Mouse (Mus musculus): ENCODE measurements around the gene Zfp784. TPM values are rescaled to one million over a fixed set of nuclear protein-coding genes. Genes with fewer than 3 reads are reported as not detected.

The Zfp784 gene
- polyA plus RNA-seq, 1 experiment from 2014 or later: 10.8 TPM

DNA sequence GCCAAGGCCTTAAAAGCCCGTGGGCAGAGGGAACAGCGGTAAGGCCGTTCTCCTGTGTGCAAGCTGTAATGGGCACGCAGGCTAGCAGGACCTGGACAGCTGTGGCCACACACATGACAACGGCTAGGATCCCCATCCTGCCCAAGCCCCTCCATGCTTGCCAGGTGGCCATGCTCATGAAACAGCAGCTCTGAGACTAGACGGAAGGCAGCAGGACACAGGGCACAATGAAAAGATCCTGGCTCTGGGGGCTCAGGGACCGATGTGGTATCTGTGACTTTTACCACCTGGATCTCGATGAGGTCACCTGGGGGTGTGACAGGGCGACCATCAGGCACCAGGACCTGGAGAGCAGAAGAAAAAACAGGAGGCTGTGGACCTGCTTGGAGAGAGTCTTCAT is 2.1 kb downstream of the Zfp784 start:
- ATAC-seq: no peak
- Histone ChIP-seq H3K4me1 (ENCODE audit: control insufficient read depth, insufficient read depth, low read length) (peaks cover 7% of the 10 kb centered on the region; the same call in 1 of the 2 replicates), H3K4me3 (ENCODE audit: low read depth, low read length) (no peak overlapping the region), H3K27me3 (ENCODE audit: control insufficient read depth, insufficient read depth, low read depth, low read length) (no peaks in the 10 kb centered on the region), H3K9me3 (replicated peaks; ENCODE audit: control insufficient read depth, low read length, poor library complexity, severe bottlenecking) (peaks cover 2% of the 10 kb centered on the region), H3K4me2 (ENCODE audit: low read length) (no peak overlapping the region), H3K36me3 (ENCODE audit: control insufficient read depth, insufficient read depth, low read length) (peaks cover 18% of the 10 kb centered on the region), H3K27ac (ENCODE audit: low read length) (no peak overlapping the region), H3K9ac (ENCODE audit: low read depth, low read length) (no peak overlapping the region)
- WGBS: 96% methylated on average over 9 of the region's 9 CpGs

DNA sequence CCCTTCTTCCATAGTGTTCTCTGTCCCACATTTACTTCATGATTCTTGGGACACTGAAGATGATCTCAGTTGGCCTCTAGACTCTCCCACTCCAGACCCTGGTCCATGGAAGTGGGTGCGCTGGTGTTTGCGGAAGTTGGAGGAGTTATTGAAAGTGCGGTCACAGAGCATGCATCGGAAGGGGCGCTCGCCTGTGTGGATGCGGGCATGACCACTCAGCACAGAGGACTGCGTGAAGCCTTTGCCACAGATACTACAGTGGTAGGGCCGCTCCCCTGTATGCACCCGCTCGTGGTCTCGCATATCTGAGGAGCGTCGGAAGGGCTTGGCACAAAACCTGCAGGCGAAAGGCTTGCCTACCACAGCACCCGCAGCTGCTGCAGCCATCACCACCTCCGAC is 2.6 kb downstream of the Zfp784 start:
- Histone ChIP-seq H3K27ac (ENCODE audit: low read length) (no peak overlapping the region), H3K4me1 (ENCODE audit: control insufficient read depth, insufficient read depth, low read length) (peaks cover 7% of the 10 kb centered on the region; the same call in 1 of the 2 replicates), H3K9me3 (replicated peaks; ENCODE audit: control insufficient read depth, low read length, poor library complexity, severe bottlenecking) (peaks cover 7% of the 10 kb centered on the region), H3K9ac (ENCODE audit: low read depth, low read length) (no peak overlapping the region), H3K4me3 (ENCODE audit: low read depth, low read length) (no peak overlapping the region), H3K36me3 (ENCODE audit: control insufficient read depth, insufficient read depth, low read length) (peaks cover 23% of the 10 kb centered on the region), H3K4me2 (ENCODE audit: low read length) (no peak overlapping the region), H3K27me3 (ENCODE audit: control insufficient read depth, insufficient read depth, low read depth, low read length) (no peaks in the 10 kb centered on the region)
- 95% methylated on average over 17 of the region's 17 CpGs for WGBS
- no peak for ATAC-seq

DNA sequence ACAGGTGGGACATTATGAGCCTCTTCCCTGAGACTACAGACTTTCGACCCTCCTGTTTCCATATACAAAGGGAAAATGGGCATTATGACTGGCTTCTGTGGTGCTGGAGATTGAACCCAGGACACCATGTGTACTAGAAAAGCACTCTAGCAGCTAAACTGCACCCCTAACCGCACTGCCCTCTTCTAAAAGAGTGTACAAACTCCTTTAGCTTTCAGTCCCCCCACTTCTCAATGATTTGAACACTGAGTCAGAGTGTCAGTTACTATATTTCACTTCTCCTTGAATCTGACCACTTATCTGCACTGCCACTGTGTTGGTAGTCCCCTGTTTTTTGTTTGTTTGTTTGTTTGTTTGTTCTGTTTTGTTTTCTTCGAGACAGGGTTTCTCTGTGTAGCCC is 4.4 kb downstream of the Zfp784 start, which contains the start of gene 4632433K11Rik:
Gene 4632433K11Rik (plus strand): TSS at position 301 of the 400 bp plus-strand sequence.
- ATAC-seq: no peak
- Histone ChIP-seq H3K36me3 (ENCODE audit: control insufficient read depth, insufficient read depth, low read length) (peaks cover 41% of the 10 kb centered on the region), H3K4me2 (ENCODE audit: low read length) (no peak within 1 kb of the TSS), H3K4me1 (ENCODE audit: control insufficient read depth, insufficient read depth, low read length) (peaks cover 4% of the 10 kb centered on the region; the same call in 1 of the 2 replicates), H3K9me3 (replicated peaks; ENCODE audit: control insufficient read depth, low read length, poor library complexity, severe bottlenecking) (peaks cover 14% of the 10 kb centered on the region), H3K27ac (ENCODE audit: low read length) (no peak within 1 kb of the TSS), H3K27me3 (ENCODE audit: control insufficient read depth, insufficient read depth, low read depth, low read length) (no peaks in the 10 kb centered on the region), H3K9ac (ENCODE audit: low read depth, low read length) (no peak within 1 kb of the TSS), H3K4me3 (ENCODE audit: low read depth, low read length) (no peak within 1 kb of the TSS)
- 92% methylated on average over 3 of the region's 3 CpGs for WGBS

DNA sequence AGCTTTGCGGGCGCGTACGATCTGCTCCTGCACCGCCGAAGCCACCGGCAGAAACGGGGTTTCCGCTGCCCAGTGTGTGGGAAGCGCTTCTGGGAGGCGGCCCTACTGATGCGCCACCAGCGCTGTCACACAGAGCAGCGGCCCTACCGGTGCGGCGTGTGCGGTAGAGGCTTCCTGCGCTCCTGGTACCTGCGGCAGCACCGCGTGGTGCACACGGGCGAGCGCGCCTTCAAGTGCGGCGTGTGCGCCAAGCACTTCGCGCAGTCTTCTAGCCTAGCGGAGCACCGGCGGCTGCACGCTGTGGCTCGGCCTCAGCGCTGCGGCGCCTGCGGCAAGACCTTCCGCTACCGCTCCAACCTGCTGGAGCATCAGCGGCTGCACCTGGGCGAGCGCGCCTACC is 6.8 kb downstream of the Zfp784 start:
- 78% methylated on average over 46 of the region's 46 CpGs for WGBS
- H3K4me2 ChIP-seq (ENCODE audit: low read length): no peak overlapping the region
- peaks cover 42% of the 10 kb centered on the region for H3K36me3 ChIP-seq (ENCODE audit: control insufficient read depth, insufficient read depth, low read length)

DNA sequence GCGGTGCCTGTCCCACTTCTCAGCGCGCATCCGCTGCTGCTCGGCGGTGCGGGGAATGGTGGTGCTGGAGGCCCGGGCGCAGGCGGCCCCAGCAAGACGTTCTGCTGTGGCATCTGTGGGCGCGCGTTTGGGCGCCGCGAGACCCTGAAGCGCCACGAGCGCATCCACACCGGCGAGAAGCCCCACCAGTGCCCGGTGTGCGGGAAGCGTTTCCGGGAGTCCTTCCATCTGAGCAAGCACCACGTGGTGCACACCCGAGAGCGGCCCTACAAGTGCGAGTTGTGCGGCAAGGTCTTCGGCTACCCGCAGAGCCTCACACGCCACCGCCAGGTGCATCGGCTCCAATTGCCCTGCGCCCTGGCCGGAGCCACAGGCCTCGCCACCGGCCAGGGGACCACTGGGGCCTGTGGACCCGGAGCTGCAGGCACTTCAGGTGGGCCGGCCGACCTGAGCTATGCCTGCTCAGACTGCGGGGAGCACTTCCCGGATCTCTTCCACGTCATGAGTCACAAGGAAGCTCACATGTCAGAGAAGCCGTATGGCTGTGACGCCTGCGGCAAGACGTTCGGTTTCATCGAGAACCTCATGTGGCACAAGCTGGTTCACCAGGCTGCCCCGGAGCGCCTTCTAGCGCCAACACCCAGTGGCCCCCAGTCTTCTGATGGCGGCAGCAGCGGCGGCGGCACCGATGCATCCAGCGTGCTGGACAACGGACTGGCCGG is 7.5 kb downstream of the Zfp784 start:
- H3K27me3 ChIP-seq (ENCODE audit: control insufficient read depth, insufficient read depth, low read depth, low read length): no peaks in the 10 kb centered on the region
- no peaks in the 10 kb centered on the region for H3K4me1 ChIP-seq (ENCODE audit: control insufficient read depth, insufficient read depth, low read length)
- 85% methylated on average over 63 of the region's 63 CpGs for WGBS
- no peak overlapping the region for H3K4me3 ChIP-seq (ENCODE audit: low read depth, low read length)
- peaks cover 44% of the 10 kb centered on the region for H3K36me3 ChIP-seq (ENCODE audit: control insufficient read depth, insufficient read depth, low read length)
- no peak overlapping the region for H3K9ac ChIP-seq (ENCODE audit: low read depth, low read length)
- H3K27ac ChIP-seq (ENCODE audit: low read length): no peak overlapping the region
- peaks cover 14% of the 10 kb centered on the region for H3K9me3 ChIP-seq (replicated peaks; ENCODE audit: control insufficient read depth, low read length, poor library complexity, severe bottlenecking)
- no peak overlapping the region for H3K4me2 ChIP-seq (ENCODE audit: low read length)
- no peak for ATAC-seq

More for the DNA sequence above, 6.8 kb downstream of the Zfp784 start:
- Histone ChIP-seq H3K27me3 (ENCODE audit: control insufficient read depth, insufficient read depth, low read depth, low read length) (no peaks in the 10 kb centered on the region), H3K9ac (ENCODE audit: low read depth, low read length) (no peak overlapping the region), H3K4me3 (ENCODE audit: low read depth, low read length) (no peak overlapping the region), H3K4me1 (ENCODE audit: control insufficient read depth, insufficient read depth, low read length) (no peaks in the 10 kb centered on the region), H3K9me3 (replicated peaks; ENCODE audit: control insufficient read depth, low read length, poor library complexity, severe bottlenecking) (peaks cover 14% of the 10 kb centered on the region), H3K27ac (ENCODE audit: low read length) (no peak overlapping the region)
- no peak for ATAC-seq

DNA sequence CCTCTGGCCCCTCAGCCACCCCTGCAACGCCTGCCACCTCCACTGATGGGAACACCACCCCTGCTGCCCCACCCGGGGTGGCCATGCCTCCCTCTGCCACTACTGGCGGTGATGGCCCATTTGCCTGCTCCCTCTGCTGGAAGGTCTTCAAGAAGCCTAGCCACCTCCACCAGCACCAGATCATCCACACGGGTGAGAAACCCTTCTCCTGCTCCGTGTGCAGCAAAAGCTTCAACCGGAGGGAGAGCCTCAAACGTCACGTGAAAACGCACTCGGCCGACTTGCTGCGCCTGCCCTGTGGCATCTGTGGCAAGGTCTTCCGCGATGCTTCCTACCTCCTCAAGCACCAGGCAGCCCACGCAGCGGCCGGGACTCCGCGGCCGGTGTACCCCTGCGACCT is 8.3 kb downstream of the Zfp784 start:
- Histone ChIP-seq H3K4me3 (ENCODE audit: low read depth, low read length) (no peak overlapping the region), H3K9ac (ENCODE audit: low read depth, low read length) (no peak overlapping the region), H3K36me3 (ENCODE audit: control insufficient read depth, insufficient read depth, low read length) (peaks cover 44% of the 10 kb centered on the region), H3K9me3 (replicated peaks; ENCODE audit: control insufficient read depth, low read length, poor library complexity, severe bottlenecking) (peaks cover 14% of the 10 kb centered on the region), H3K4me1 (ENCODE audit: control insufficient read depth, insufficient read depth, low read length) (no peaks in the 10 kb centered on the region), H3K4me2 (ENCODE audit: low read length) (no peak overlapping the region), H3K27me3 (ENCODE audit: control insufficient read depth, insufficient read depth, low read depth, low read length) (no peaks in the 10 kb centered on the region), H3K27ac (ENCODE audit: low read length) (no peak overlapping the region)
- ATAC-seq: no peak
- 94% methylated on average over 21 of the region's 21 CpGs for WGBS

DNA sequence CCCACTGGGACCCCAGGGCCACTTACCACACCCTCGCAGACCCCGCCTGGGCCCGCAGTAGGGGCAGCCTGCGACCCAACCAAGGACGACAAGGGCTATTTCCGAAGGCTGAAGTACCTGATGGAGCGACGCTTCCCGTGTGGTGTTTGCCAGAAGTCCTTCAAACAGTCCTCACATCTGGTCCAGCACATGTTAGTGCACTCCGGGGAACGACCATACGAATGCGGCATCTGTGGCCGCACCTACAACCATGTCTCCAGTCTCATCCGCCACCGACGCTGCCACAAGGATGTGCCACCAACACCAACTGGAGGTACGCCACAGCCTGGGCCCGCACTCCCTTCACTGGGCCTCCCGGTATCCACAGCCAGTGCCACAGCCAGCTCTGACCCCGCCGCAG is 8.7 kb downstream of the Zfp784 start:
- H3K27ac ChIP-seq (ENCODE audit: low read length): no peak overlapping the region
- H3K9ac ChIP-seq (ENCODE audit: low read depth, low read length): no peak overlapping the region
- no peak for ATAC-seq
- peaks cover 44% of the 10 kb centered on the region for H3K36me3 ChIP-seq (ENCODE audit: control insufficient read depth, insufficient read depth, low read length)
- H3K9me3 ChIP-seq (replicated peaks; ENCODE audit: control insufficient read depth, low read length, poor library complexity, severe bottlenecking): peaks cover 14% of the 10 kb centered on the region
- H3K4me3 ChIP-seq (ENCODE audit: low read depth, low read length): no peak overlapping the region
- 96% methylated on average over 22 of the region's 22 CpGs for WGBS
- no peaks in the 10 kb centered on the region for H3K4me1 ChIP-seq (ENCODE audit: control insufficient read depth, insufficient read depth, low read length)
- H3K4me2 ChIP-seq (ENCODE audit: low read length): no peak overlapping the region
- H3K27me3 ChIP-seq (ENCODE audit: control insufficient read depth, insufficient read depth, low read depth, low read length): no peaks in the 10 kb centered on the region

DNA sequence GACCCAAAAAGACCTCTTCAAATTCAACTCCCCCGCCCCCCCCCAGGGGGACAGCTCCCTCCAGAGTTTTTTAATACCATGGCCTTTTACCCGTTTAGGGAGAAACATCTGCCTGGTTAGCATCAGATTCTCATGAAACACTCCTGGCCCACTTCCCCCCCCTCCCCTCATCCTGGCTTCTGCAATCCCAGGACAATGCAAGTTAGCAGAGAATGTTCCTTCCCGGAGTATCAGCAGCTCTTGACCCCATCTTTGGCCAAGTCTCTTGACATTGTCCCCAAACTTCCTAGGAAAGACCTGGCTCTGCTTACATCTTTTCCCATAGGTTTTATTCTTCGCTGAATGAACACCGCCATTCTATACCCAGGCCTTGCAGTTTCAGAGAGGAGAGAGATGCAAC is 17.0 kb downstream of the Zfp784 start:
- Histone ChIP-seq H3K27ac (ENCODE audit: low read length) (peak overlapping the region; percentile 78), H3K27me3 (ENCODE audit: control insufficient read depth, insufficient read depth, low read depth, low read length) (no peaks in the 10 kb centered on the region), H3K9me3 (replicated peaks; ENCODE audit: control insufficient read depth, low read length, poor library complexity, severe bottlenecking) (no peaks in the 10 kb centered on the region), H3K36me3 (ENCODE audit: control insufficient read depth, insufficient read depth, low read length) (peaks cover 3% of the 10 kb centered on the region; the same call in 1 of the 2 replicates), H3K4me2 (ENCODE audit: low read length) (peak overlapping the region; percentile 84), H3K4me3 (ENCODE audit: low read depth, low read length) (peak overlapping the region; percentile 56), H3K4me1 (ENCODE audit: control insufficient read depth, insufficient read depth, low read length) (peaks cover 10% of the 10 kb centered on the region), H3K9ac (ENCODE audit: low read depth, low read length) (peak overlapping the region; percentile 79)
- ATAC-seq: no peak
- WGBS: 54% methylated on average over 5 of the region's 5 CpGs

DNA sequence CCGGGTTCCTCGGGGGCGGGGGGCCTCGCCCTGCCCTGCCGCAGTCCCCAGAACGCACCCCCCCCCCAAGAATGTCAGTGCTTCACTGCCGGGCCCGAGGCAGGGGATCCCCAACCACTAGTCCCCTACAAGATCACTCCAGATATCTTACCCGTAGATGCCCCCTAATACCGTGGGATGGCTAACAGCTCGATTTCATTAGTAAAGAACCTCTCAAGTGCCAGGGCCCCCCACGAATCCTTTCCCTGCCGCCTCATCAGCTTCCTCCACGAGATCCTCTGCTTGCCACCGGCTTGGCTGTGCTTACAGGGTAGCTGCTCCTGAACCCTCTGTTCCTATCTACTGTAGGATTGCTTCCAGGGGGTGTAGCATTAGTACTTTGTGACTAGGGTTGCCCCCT is 17.6 kb downstream of the Zfp784 start:
- H3K27me3 ChIP-seq (ENCODE audit: control insufficient read depth, insufficient read depth, low read depth, low read length): no peaks in the 10 kb centered on the region
- peak overlapping the region; percentile 79 for H3K9ac ChIP-seq (ENCODE audit: low read depth, low read length)
- ATAC-seq: peak; percentile 54
- H3K9me3 ChIP-seq (replicated peaks; ENCODE audit: control insufficient read depth, low read length, poor library complexity, severe bottlenecking): no peaks in the 10 kb centered on the region
- H3K4me1 ChIP-seq (ENCODE audit: control insufficient read depth, insufficient read depth, low read length): peaks cover 14% of the 10 kb centered on the region
- peak overlapping the region; percentile 84 for H3K4me2 ChIP-seq (ENCODE audit: low read length)
- WGBS: under 1% methylated on average over 11 of the region's 15 CpGs
- H3K27ac ChIP-seq (ENCODE audit: low read length): peak overlapping the region; percentile 78
- H3K4me3 ChIP-seq (ENCODE audit: low read depth, low read length): peak overlapping the region; percentile 56
- no peaks in the 10 kb centered on the region; the same call in 1 of the 2 replicates for H3K36me3 ChIP-seq (ENCODE audit: control insufficient read depth, insufficient read depth, low read length)

Data from midbrain, embryonic 16.5 days (tissue).